22 mouse cellular contexts compared by ENCODE assay signal in the genomic region with DNA sequence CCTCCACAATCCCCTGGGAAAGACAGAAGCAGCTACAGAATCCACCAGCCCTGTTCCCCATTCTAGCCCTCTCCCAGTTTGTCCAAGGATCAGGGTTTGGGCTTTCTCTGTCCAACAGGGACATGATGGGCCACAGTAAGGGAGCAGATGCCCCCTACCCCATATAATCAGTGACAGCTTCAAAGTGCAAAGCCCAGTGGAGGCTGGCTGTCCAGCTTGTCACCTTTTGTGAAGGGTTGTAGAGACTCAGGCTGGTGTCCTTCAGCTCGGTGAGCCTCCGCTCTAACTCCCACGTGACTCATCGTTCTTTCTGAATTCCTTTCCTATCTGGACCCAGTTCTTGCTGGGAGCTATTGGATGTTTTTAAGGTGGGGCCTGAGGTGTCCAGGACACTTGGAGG. TPM values are rescaled to one million over a fixed set of nuclear protein-coding genes. Genes with fewer than 3 reads are reported as not detected.
"Had no signal": no experiment of that assay in that cellular context is flagged by ENCODE, and none has a peak within 500 bp of the region (broad histone marks: within the 10 kb centered on the region; RNA-seq: fewer than 3 reads in every experiment).

No protein-coding gene starts in this region.

- H3K27me3 ChIP-seq: neural tube, embryonic 12.5 days; stomach, embryonic 15.5 days had no signal

- H3K4me2 ChIP-seq: lung, embryonic 14.5 days; neural tube, embryonic 12.5 days; stomach, embryonic 15.5 days had no signal

- ATAC-seq: midbrain, embryonic 16.5 days had no signal

- DNase-seq: lung, adult 18-20 months; lung, embryonic 14.5 days; lung, postnatal 10 days; lung, postnatal 4 days; midbrain, embryonic 14.5 days; right cerebral cortex, postnatal 14 days; thymus, adult 18-20 months; thymus, postnatal 14 days; thymus, postnatal 36 days had no signal

- H3K9me3 ChIP-seq: midbrain, embryonic 10.5 days; neural tube, embryonic 12.5 days; stomach, embryonic 15.5 days had no signal

- H3K9ac ChIP-seq: liver, embryonic 14.5 days; lung, embryonic 14.5 days; neural tube, embryonic 12.5 days; stomach, embryonic 15.5 days had no signal

- H3K4me3 ChIP-seq: midbrain, embryonic 10.5 days; neural tube, embryonic 12.5 days; stomach, embryonic 15.5 days had no signal

- H3K27ac ChIP-seq: liver, embryonic 14.5 days; midbrain, embryonic 10.5 days; neural tube, embryonic 12.5 days; stomach, embryonic 15.5 days had no signal

- H3K36me3 ChIP-seq: midbrain, embryonic 10.5 days; neural tube, embryonic 12.5 days; stomach, embryonic 15.5 days had no signal

RNA-seq across cellular contexts. Expression of a gene that starts 3.9 kb away (rescaled TPM):
- total RNA-seq: megakaryocyte, adult 5-6 weeks; megakaryocyte-erythroid progenitor cell, adult 5-6 weeks; neutrophil, adult 5-6 weeks had no signal
- polyA plus RNA-seq: liver, embryonic 14.5 days; liver, embryonic 16.5 days; lung, embryonic 14.5 days; lung, embryonic 16.5 days; midbrain, embryonic 10.5 days; midbrain, embryonic 14.5 days; midbrain, embryonic 16.5 days; neural tube, embryonic 12.5 days; neural tube, embryonic 14.5 days; spleen, adult 2 months; stomach, embryonic 15.5 days had no signal

RNA-seq across cellular contexts. Expression of a gene that starts 21.2 kb away (rescaled TPM):
- total RNA-seq: megakaryocyte, adult 5-6 weeks; megakaryocyte-erythroid progenitor cell, adult 5-6 weeks; neutrophil, adult 5-6 weeks had no signal
- polyA plus RNA-seq: liver, embryonic 14.5 days; liver, embryonic 16.5 days; lung, embryonic 14.5 days; lung, embryonic 16.5 days; midbrain, embryonic 10.5 days; midbrain, embryonic 14.5 days; midbrain, embryonic 16.5 days; neural tube, embryonic 12.5 days; neural tube, embryonic 14.5 days; spleen, adult 2 months; stomach, embryonic 15.5 days had no signal

RNA-seq across cellular contexts. Expression of a gene that starts 27.1 kb away (rescaled TPM):
- total RNA-seq: megakaryocyte, adult 5-6 weeks; megakaryocyte-erythroid progenitor cell, adult 5-6 weeks; neutrophil, adult 5-6 weeks had no signal
- polyA plus RNA-seq: liver, embryonic 14.5 days; liver, embryonic 16.5 days; lung, embryonic 14.5 days; lung, embryonic 16.5 days; midbrain, embryonic 10.5 days; midbrain, embryonic 14.5 days; midbrain, embryonic 16.5 days; neural tube, embryonic 12.5 days; neural tube, embryonic 14.5 days; spleen, adult 2 months; stomach, embryonic 15.5 days; thymus, postnatal 0 days had no signal

RNA-seq across cellular contexts. Expression of a gene that starts 33.1 kb away (rescaled TPM):
- total RNA-seq: megakaryocyte, adult 5-6 weeks; megakaryocyte-erythroid progenitor cell, adult 5-6 weeks; neutrophil, adult 5-6 weeks had no signal
- polyA plus RNA-seq: liver, embryonic 14.5 days; liver, embryonic 16.5 days; lung, embryonic 14.5 days; lung, embryonic 16.5 days; midbrain, embryonic 10.5 days; midbrain, embryonic 14.5 days; midbrain, embryonic 16.5 days; neural tube, embryonic 12.5 days; neural tube, embryonic 14.5 days; spleen, adult 2 months; stomach, embryonic 15.5 days; thymus, postnatal 0 days had no signal
